Mouse (Mus musculus) spleen, adult 2 months (tissue): ENCODE measurements at regions not wholly inside any gene's neighbourhood (a gene's known extent, or its start where the extent isn't known, plus 50 kb on each side); places are given as distances from the start of the nearest gene placed in this dataset.

Experiments
- DNase-seq, 2 experiments: peaks; one replicate each; pipeline versions ENCODE4 v3.0.0 to v3.0.0-alpha.2; 2012 to 2021; ENCODE audit warnings: low spot score in 2 of 2, low read depth in 1 of 2
- H3K27ac ChIP-seq: fragments of 200-500 bp; 2 replicates; pipeline ENCODE4 v1.5.1; 2012; ENCODE audit warnings: low read length, inconsistent platforms; ENCODE audit not compliant: insufficient read depth
- H3K27me3 ChIP-seq: fragments of 200-500 bp; 2 replicates; pipeline ENCODE4 v1.6.1; 2012; ENCODE audit warnings: mild to moderate bottlenecking, moderate library complexity, low read length, inconsistent platforms; ENCODE audit not compliant: control insufficient read depth, insufficient read depth
- H3K36me3 ChIP-seq: fragments of 200-500 bp; 2 replicates; pipeline ENCODE4 v1.6.1; 2012; ENCODE audit warnings: mild to moderate bottlenecking, low read length, inconsistent platforms; ENCODE audit not compliant: control insufficient read depth, insufficient read depth
- H3K4me1 ChIP-seq: fragments of 200-500 bp; 2 replicates; pipeline ENCODE4 v1.6.1; 2011; ENCODE audit warnings: inconsistent platforms; ENCODE audit not compliant: control insufficient read depth, insufficient read depth, insufficient read length
- H3K4me3 ChIP-seq: fragments of 200-500 bp; 2 replicates; pipeline ENCODE4 v1.5.1; 2011; ENCODE audit warnings: mild to moderate bottlenecking, inconsistent platforms; ENCODE audit not compliant: insufficient read depth, insufficient read length; ENCODE audit errors: extremely low read depth
- CTCF ChIP-seq: fragments of 200-500 bp; IDR thresholded peaks from 2 replicates; pipeline ENCODE4 v1.5.1; 2011; ENCODE audit warnings: mild to moderate bottlenecking, inconsistent platforms; ENCODE audit not compliant: insufficient read depth, insufficient read length, insufficient replicate concordance; ENCODE audit errors: extremely low read depth
- POLR2A ChIP-seq: fragments of 200-500 bp; IDR thresholded peaks from 2 replicates; pipeline ENCODE4 v1.6.1; 2011; ENCODE audit warnings: low read depth, low read length, inconsistent platforms
- WGBS: fragments of 180-500 bp; shearing (Covaris S2); methylation state at CpG from one replicate; pipeline ENCODE4 v1.1.7; 2018; 5-methylcytosine and 5-hydroxymethylcytosine counted together

- no peak overlapping the region for H3K27ac ChIP-seq
- WGBS: 67% methylated on average over 10 of the region's 10 CpGs
- no peaks in the 10 kb centered on the region for H3K27me3 ChIP-seq
- DNase-seq: no peak
- no peaks in the 10 kb centered on the region for H3K36me3 ChIP-seq
- TF ChIP-seq POLR2A (no peak), CTCF (no peak)
- H3K4me1 ChIP-seq: no peaks in the 10 kb centered on the region
- H3K4me3 ChIP-seq: no peak overlapping the region
These were observed 99.4 kb upstream of the Smim15 start for GRCm38 (mm10) chr13:107944831-107945230.

GRCm38 (mm10) chr13:107942979-107943378, 101.3 kb upstream of the Smim15 start:
- no peak for DNase-seq
- no peak overlapping the region for H3K4me3 ChIP-seq
- no peak overlapping the region for H3K27ac ChIP-seq
- WGBS: 95% methylated on average over 4 of the region's 4 CpGs
- H3K36me3 ChIP-seq: no peaks in the 10 kb centered on the region
- no peak for TF ChIP-seq CTCF
- TF ChIP-seq POLR2A: no peak
- no peaks in the 10 kb centered on the region for H3K27me3 ChIP-seq
- no peaks in the 10 kb centered on the region for H3K4me1 ChIP-seq

- 95% methylated on average over 11 of the region's 11 CpGs for whole genome bisulfite sequencing
- Histone ChIP-seq H3K27ac (no peak overlapping the region), H3K4me3 (no peak overlapping the region), H3K27me3 (no peaks in the 10 kb centered on the region), H3K36me3 (no peaks in the 10 kb centered on the region), H3K4me1 (no peaks in the 10 kb centered on the region)
- DNase-seq: no peak
- TF ChIP-seq POLR2A (no peak), CTCF (no peak)
These were observed 101.8 kb upstream of the Smim15 start for GRCm38 (mm10) chr13:107942297-107942962.

GRCm38 (mm10) chr13:107939916-107940646, 104.2 kb upstream of the Smim15 start:
- TF ChIP-seq CTCF: no peak
- no peak for TF ChIP-seq POLR2A

GRCm38 (mm10) chr13:107935611-107936010, 108.6 kb upstream of the Smim15 start:
- H3K4me1 ChIP-seq: no peaks in the 10 kb centered on the region
- H3K27me3 ChIP-seq: no peaks in the 10 kb centered on the region
- H3K4me3 ChIP-seq: no peak overlapping the region
- DNase-seq: no peak
- H3K36me3 ChIP-seq: no peaks in the 10 kb centered on the region
- 96% methylated on average over 12 of the region's 12 CpGs for WGBS
- H3K27ac ChIP-seq: no peak overlapping the region
- no peak for TF ChIP-seq POLR2A
- TF ChIP-seq CTCF: no peak

More at GRCm38 (mm10) chr13:107939916-107940646, 104.2 kb upstream of the Smim15 start:
- H3K4me1 ChIP-seq: no peaks in the 10 kb centered on the region
- no peak for DNase-seq
- H3K27me3 ChIP-seq: no peaks in the 10 kb centered on the region
- H3K27ac ChIP-seq: no peak overlapping the region
- H3K36me3 ChIP-seq: no peaks in the 10 kb centered on the region
- H3K4me3 ChIP-seq: no peak overlapping the region
- WGBS: 74% methylated on average over 15 of the region's 15 CpGs

GRCm38 (mm10) chr13:107934691-107935090, 109.6 kb upstream of the Smim15 start:
- Histone ChIP-seq H3K4me3 (no peak overlapping the region), H3K27ac (no peak overlapping the region), H3K27me3 (no peaks in the 10 kb centered on the region), H3K36me3 (no peaks in the 10 kb centered on the region), H3K4me1 (no peaks in the 10 kb centered on the region)
- no peak for TF ChIP-seq CTCF
- TF ChIP-seq POLR2A: no peak
- 42% methylated on average over 11 of the region's 11 CpGs for WGBS
- no peak for DNase-seq

- DNase-seq: no peak
- no peaks in the 10 kb centered on the region for H3K27me3 ChIP-seq
- H3K36me3 ChIP-seq: no peaks in the 10 kb centered on the region
- H3K27ac ChIP-seq: no peak overlapping the region
- H3K4me1 ChIP-seq: no peaks in the 10 kb centered on the region
- TF ChIP-seq POLR2A (no peak), CTCF (no peak)
- 73% methylated on average over 17 of the region's 17 CpGs for WGBS
- H3K4me3 ChIP-seq: no peak overlapping the region
These were observed 110.4 kb upstream of the Smim15 start for GRCm38 (mm10) chr13:107933598-107934571.
